ENCODE assay signal across 8 mouse cellular contexts in genomic region chr13:83571973-83572447, GRCm38 (mm10).
DNase-seq lines count a peak whose midpoint lies in the region; ATAC-seq and TF ChIP-seq lines count a peak whose summit lies in the region.

No protein-coding gene starts in this region.

- H3K9ac ChIP-seq in hindbrain, embryonic 15.5 days = no peak overlapping the region
- H3K9ac ChIP-seq in hindbrain, embryonic 14.5 days = no peak overlapping the region
- peak overlapping the region; percentile 27; the same call in 1 of the 2 replicates for H3K9ac ChIP-seq in liver, embryonic 14.5 days (replicated peaks)

- 0 out of 2 replicates have a peak, but pooled peaks have one; percentile 35 for ATAC-seq in hindbrain, embryonic 15.5 days (ENCODE audit: low FRiP score, low read depth)
- ATAC-seq in hindbrain, embryonic 14.5 days (ENCODE audit: low FRiP score) = no peak
- peak; percentile 96 for ATAC-seq in hematopoietic stem cell, adult 5-6 weeks (replicated peaks in 1 of 2; ENCODE audit: insufficient read depth in 1 of 2, low FRiP score in 2 of 2, low TSS enrichment in 1 of 2, low read depth in 1 of 2, poor library complexity in 2 of 2, severe bottlenecking in 2 of 2)
- ATAC-seq in liver, embryonic 14.5 days (ENCODE audit: insufficient read depth) = peak; percentile 77

- peaks cover 15% of the 10 kb centered on the region; the same call in 1 of the 2 replicates for H3K4me1 ChIP-seq in hindbrain, embryonic 15.5 days (replicated peaks)
- H3K4me1 ChIP-seq in hindbrain, embryonic 14.5 days (replicated peaks; ENCODE audit: control insufficient read depth, insufficient read depth, low read length) = peaks cover 16% of the 10 kb centered on the region; the same call in 1 of the 2 replicates
- H3K4me1 ChIP-seq in embryonic facial prominence, embryonic 10.5 days = peaks cover 43% of the 10 kb centered on the region
- H3K4me1 ChIP-seq in liver, embryonic 14.5 days (replicated peaks; ENCODE audit: control insufficient read depth in 2 of 2, insufficient read depth in 2 of 2, low read length in 1 of 2) = peaks cover 3 to 27% of the 10 kb centered on the region in 2 experiments; a peak in 3 of 4 replicates
- peaks cover 18% of the 10 kb centered on the region for H3K4me1 ChIP-seq in spleen, adult 2 months (ENCODE audit: control insufficient read depth, insufficient read depth, insufficient read length)

- no peak for TF ChIP-seq EP300 in liver, embryonic 14.5 days (IDR thresholded peaks at IDR 0.05; ENCODE audit: low read depth)

- H3K27ac ChIP-seq in hindbrain, embryonic 15.5 days (replicated peaks) = no peak overlapping the region
- H3K27ac ChIP-seq in hindbrain, embryonic 14.5 days = no peak overlapping the region; the same call in 1 of the 2 replicates
- H3K27ac ChIP-seq in embryonic facial prominence, embryonic 10.5 days (replicated peaks) = 0 out of 2 replicates have a peak overlapping the region, but pooled peaks have one; percentile 52
- no peak overlapping the region; the same call in 1 of the 2 replicates for H3K27ac ChIP-seq in liver, embryonic 14.5 days
- peak overlapping the region; percentile 87 for H3K27ac ChIP-seq in spleen, adult 2 months (ENCODE audit: insufficient read depth, low read length)

- H3K9me3 ChIP-seq in hindbrain, embryonic 15.5 days = no peaks in the 10 kb centered on the region
- no peaks in the 10 kb centered on the region for H3K9me3 ChIP-seq in hindbrain, embryonic 14.5 days (ENCODE audit: control insufficient read depth, low read length)
- H3K9me3 ChIP-seq in embryonic facial prominence, embryonic 10.5 days = no peaks in the 10 kb centered on the region
- H3K9me3 ChIP-seq in liver, embryonic 14.5 days (ENCODE audit: control insufficient read depth, low read length) = no peaks in the 10 kb centered on the region

- no peak overlapping the region for H3K4me3 ChIP-seq in hindbrain, embryonic 15.5 days
- H3K4me3 ChIP-seq in hindbrain, embryonic 14.5 days (replicated peaks; ENCODE audit: low read length) = no peak overlapping the region
- H3K4me3 ChIP-seq in embryonic facial prominence, embryonic 10.5 days = no peak overlapping the region
- peak overlapping the region in 1 of 2 experiments; percentile 13; a peak in 1 of 4 replicates for H3K4me3 ChIP-seq in liver, embryonic 14.5 days (ENCODE audit: insufficient read depth in 1 of 2, low read depth in 2 of 2, low read length in 2 of 2)
- no peak overlapping the region; the same call in 1 of the 2 replicates for H3K4me3 ChIP-seq in spleen, adult 2 months (ENCODE audit: extremely low read depth, insufficient read depth, insufficient read length)

- H3K4me2 ChIP-seq in hindbrain, embryonic 15.5 days = no peak overlapping the region
- no peak overlapping the region for H3K4me2 ChIP-seq in hindbrain, embryonic 14.5 days (replicated peaks)
- peak overlapping the region; percentile 57 for H3K4me2 ChIP-seq in liver, embryonic 14.5 days (ENCODE audit: low read depth)

- no peaks in the 10 kb centered on the region for H3K27me3 ChIP-seq in hindbrain, embryonic 15.5 days
- H3K27me3 ChIP-seq in hindbrain, embryonic 14.5 days (ENCODE audit: control insufficient read depth, insufficient read depth, low read length) = 0 out of 2 replicates have a peak, but pooled peaks cover 3% of the 10 kb centered on the region
- no peaks in the 10 kb centered on the region for H3K27me3 ChIP-seq in embryonic facial prominence, embryonic 10.5 days (replicated peaks; ENCODE audit: low read depth, poor library complexity, severe bottlenecking)
- H3K27me3 ChIP-seq in liver, embryonic 14.5 days (ENCODE audit: control insufficient read depth, insufficient read depth, low read length) = no peaks in the 10 kb centered on the region
- no peaks in the 10 kb centered on the region for H3K27me3 ChIP-seq in spleen, adult 2 months (ENCODE audit: control insufficient read depth, insufficient read depth, low read length)

- TF ChIP-seq CTCF in liver, embryonic 14.5 days (IDR thresholded peaks at IDR 0.05; ENCODE audit: low read depth) = no peak
- no peak for TF ChIP-seq CTCF in spleen, adult 2 months (IDR thresholded peaks at IDR 0.05; ENCODE audit: extremely low read depth, insufficient read depth, insufficient read length, insufficient replicate concordance)

- DNase-seq in hindbrain, embryonic 14.5 days (ENCODE audit: low spot score) = no peak
- DNase-seq in ES-CJ7 (ENCODE audit: low read depth, low spot score) = peak; percentile 8
- peak; percentile 34 for DNase-seq in embryonic facial prominence, embryonic 10.5 days (ENCODE audit: low spot score)
- peak; percentile 30 to 46 (median 42) for DNase-seq in liver, embryonic 14.5 days (ENCODE audit: low read depth in 3 of 3, low spot score in 3 of 3)
- DNase-seq in spleen, adult 2 months (ENCODE audit: low read depth in 1 of 2, low spot score in 2 of 2) = peak; percentile 72 to 95
- DNase-seq in cerebellum, postnatal 10 days = no peak

- no peaks in the 10 kb centered on the region for H3K36me3 ChIP-seq in hindbrain, embryonic 15.5 days
- H3K36me3 ChIP-seq in hindbrain, embryonic 14.5 days (replicated peaks; ENCODE audit: control insufficient read depth, insufficient read depth) = no peaks in the 10 kb centered on the region
- H3K36me3 ChIP-seq in embryonic facial prominence, embryonic 10.5 days (replicated peaks) = no peaks in the 10 kb centered on the region
- no peaks in the 10 kb centered on the region for H3K36me3 ChIP-seq in liver, embryonic 14.5 days (replicated peaks; ENCODE audit: control insufficient read depth, insufficient read depth, low read depth)
- H3K36me3 ChIP-seq in spleen, adult 2 months (ENCODE audit: control insufficient read depth, insufficient read depth, low read length) = peaks cover 4% of the 10 kb centered on the region; the same call in 1 of the 2 replicates

- peak; percentile 24; the same call in 1 of the 2 replicates for TF ChIP-seq POLR2A in spleen, adult 2 months (IDR thresholded peaks at IDR 0.05; ENCODE audit: low read depth, low read length)

- 55% methylated on average over 7 of the region's 7 CpGs for whole genome bisulfite sequencing in hindbrain, embryonic 15.5 days
- WGBS in hindbrain, embryonic 14.5 days = 40% methylated on average over 7 of the region's 7 CpGs
- 36% methylated on average over 7 of the region's 7 CpGs for WGBS in embryonic facial prominence, embryonic 10.5 days
- WGBS in liver, embryonic 14.5 days (ENCODE audit: insufficient replicate concordance) = 4% methylated on average over 7 of the region's 7 CpGs
- 4% methylated on average over 7 of the region's 7 CpGs for WGBS in spleen, adult 2 months

Comparison
In these comparisons a context has a peak if more than half of its experiments do, and no peak if none do; other contexts are left out.
1. H3K27ac ChIP-seq: peak in embryonic facial prominence, embryonic 10.5 days (single experiment) and spleen, adult 2 months (single experiment); none in hindbrain, embryonic 15.5 days (single experiment), hindbrain, embryonic 14.5 days (single experiment) and liver, embryonic 14.5 days (single experiment).
2. DNase-seq: peak in ES-CJ7 (single experiment), embryonic facial prominence, embryonic 10.5 days (single experiment), liver, embryonic 14.5 days (3 of 3) and spleen, adult 2 months (2 of 2); none in hindbrain, embryonic 14.5 days (single experiment) and cerebellum, postnatal 10 days (0 of 2).